Mouse (Mus musculus): ENCODE measurements around the gene Gpr35. TPM values are rescaled to one million over a fixed set of nuclear protein-coding genes. Genes with fewer than 3 reads are reported as not detected.
"Not testable (repeated sequence)": the region's sequence is repeated elsewhere in the genome, so short reads cannot be mapped to it uniquely, and the experiment has no call there.

Gpr35 gene
- total RNA-seq, 2 experiments from 2014 or later, result 0.12 to 0.56 TPM

- no peak for DNase-seq
These were observed 17.1 kb upstream of the Gpr35 start for GRCm38 (mm10) chr1:92933611-92934010.

- peak; percentile 82 for DNase-seq
These were observed 16.4 kb upstream of the Gpr35 start, which contains the start of gene Capn10 for GRCm38 (mm10) chr1:92934182-92934827. Gene Capn10 (plus strand): TSS chr1:92934376.

- peak; percentile 45 for DNase-seq
These were observed 15.4 kb upstream of the Gpr35 start for GRCm38 (mm10) chr1:92935054-92935962.

GRCm38 (mm10) chr1:92935977-92936376 is 14.7 kb upstream of the Gpr35 start:
- no peak for DNase-seq

GRCm38 (mm10) chr1:92936467-92936866 is 14.2 kb upstream of the Gpr35 start:
- no peak for DNase-seq

- no peak for DNase-seq
These were observed 12.9 kb upstream of the Gpr35 start for GRCm38 (mm10) chr1:92937797-92938196.

GRCm38 (mm10) chr1:92939746-92940145 is 10.9 kb upstream of the Gpr35 start:
- DNase-seq, result no peak

- no peak for DNase-seq
These were observed 7.3 kb upstream of the Gpr35 start for GRCm38 (mm10) chr1:92943219-92943989.

GRCm38 (mm10) chr1:92947966-92948365 is 2.7 kb upstream of the Gpr35 start:
- DNase-seq, result no peak

GRCm38 (mm10) chr1:92949426-92949825 is 1.2 kb upstream of the Gpr35 start:
- DNase-seq, result peak; percentile 29

- no peak for DNase-seq
These were observed 3.0 kb downstream of the Gpr35 start for GRCm38 (mm10) chr1:92953641-92954040.

GRCm38 (mm10) chr1:92956571-92957335 is 6.1 kb downstream of the Gpr35 start:
- peak; percentile 65 for DNase-seq

- no peak for DNase-seq
These were observed 8.3 kb downstream of the Gpr35 start for GRCm38 (mm10) chr1:92958999-92959398.

GRCm38 (mm10) chr1:92970791-92971190 is 20.1 kb downstream of the Gpr35 start:
- DNase-seq, result not testable (repeated sequence)

GRCm38 (mm10) chr1:92971879-92972795 is 21.5 kb downstream of the Gpr35 start:
- no peak for DNase-seq

GRCm38 (mm10) chr1:92972854-92973253 is 22.2 kb downstream of the Gpr35 start:
- peak; percentile 44 for DNase-seq

GRCm38 (mm10) chr1:92976141-92976566 is 25.5 kb downstream of the Gpr35 start:
- no peak for DNase-seq

- DNase-seq, result no peak
These were observed 28.0 kb downstream of the Gpr35 start for GRCm38 (mm10) chr1:92978645-92979044.

GRCm38 (mm10) chr1:92979073-92979602 is 28.5 kb downstream of the Gpr35 start:
- no peak for DNase-seq

All from gastrocnemius, postnatal 10 days (tissue).